Mouse (Mus musculus) embryo, embryonic 10.5 days (tissue): ENCODE measurements around the gene Apln.

Experiments used
- DNase-seq: peaks from one replicate; pipeline ENCODE4 v3.0.0-alpha.2; 2015; ENCODE audit warnings: low spot score

Gene Apln

GRCm38 (mm10) chrX:48034144-48035113, at the start of gene Apln:
Gene Apln, minus strand, starts transcription at chrX:48034853.
- DNase-seq: peak; percentile 42

- no peak for DNase-seq
Measured at GRCm38 (mm10) chrX:48082364-48082763, 47.7 kb upstream of the Apln start.

- no peak for DNase-seq
Measured at GRCm38 (mm10) chrX:48076806-48077425, 42.3 kb upstream of the Apln start.

- DNase-seq: no peak
Measured at GRCm38 (mm10) chrX:48074691-48075090, 40.0 kb upstream of the Apln start.

- DNase-seq: no peak
Measured at GRCm38 (mm10) chrX:48072401-48072800, 37.7 kb upstream of the Apln start.

GRCm38 (mm10) chrX:48071961-48072360, 37.3 kb upstream of the Apln start:
- no peak for DNase-seq

- DNase-seq: peak; percentile 4
Measured at GRCm38 (mm10) chrX:48066891-48067290, 32.2 kb upstream of the Apln start.

GRCm38 (mm10) chrX:48064166-48064853, 29.7 kb upstream of the Apln start:
- no peak for DNase-seq

GRCm38 (mm10) chrX:48062481-48062880, 27.8 kb upstream of the Apln start:
- no peak for DNase-seq

GRCm38 (mm10) chrX:48054186-48055015, 19.7 kb upstream of the Apln start:
- peak; percentile 63 for DNase-seq

GRCm38 (mm10) chrX:48053743-48054142, 19.1 kb upstream of the Apln start:
- no peak for DNase-seq

- DNase-seq: no peak
Measured at GRCm38 (mm10) chrX:48046315-48046714, 11.7 kb upstream of the Apln start.

GRCm38 (mm10) chrX:48044261-48044660, 9.6 kb upstream of the Apln start:
- DNase-seq: no peak

GRCm38 (mm10) chrX:48042748-48043147, 8.1 kb upstream of the Apln start:
- no peak for DNase-seq

GRCm38 (mm10) chrX:48040379-48040778, 5.7 kb upstream of the Apln start:
- no peak for DNase-seq

GRCm38 (mm10) chrX:48033766-48034143, 898 bp downstream of the Apln start:
- peak; percentile 10 for DNase-seq

GRCm38 (mm10) chrX:48033024-48033423, 1.6 kb downstream of the Apln start:
- no peak for DNase-seq

GRCm38 (mm10) chrX:48031866-48032265, 2.8 kb downstream of the Apln start:
- no peak for DNase-seq

GRCm38 (mm10) chrX:48030593-48030992, 4.1 kb downstream of the Apln start:
- DNase-seq: no peak

- DNase-seq: no peak
Measured at GRCm38 (mm10) chrX:48022811-48023210, 11.8 kb downstream of the Apln start.

- DNase-seq: peak; percentile 82
Measured at GRCm38 (mm10) chrX:48019940-48020339, 14.7 kb downstream of the Apln start.

GRCm38 (mm10) chrX:48019359-48019758, 15.3 kb downstream of the Apln start:
- DNase-seq: no peak
